Mouse (Mus musculus) limb, embryonic 14.5 days (tissue): Measurements from ENCODE around the gene Clcn6. TPM values are rescaled to one million over a fixed set of nuclear protein-coding genes. Genes with fewer than 3 reads are reported as not detected.
A peak's percentile ranks its signal among the peaks of the same experiment; 100 is the strongest.

Experiments
- ATAC-seq: fragments of 200-750 bp; cut with Nextera tagmentation; 2 replicates; pipeline ENCODE4 v1.8.0; 2017; ENCODE audit warnings: low read depth, moderate number of reproducible peaks, moderate TSS enrichment; ENCODE audit not compliant: low FRiP score
- DNase-seq: peaks from one replicate; pipeline ENCODE4 v3.0.0-alpha.2; 2015; ENCODE audit warnings: low spot score
- H3K27ac ChIP-seq: fragments of 300-500 bp; sonication (generic); replicated peaks from 2 replicates; pipeline ENCODE4 v1.5.1; 2014; ENCODE audit warnings: low read depth, mild to moderate bottlenecking, low read length, moderate library complexity, mixed read lengths
- H3K27me3 ChIP-seq: fragments of 300-500 bp; sonication (generic); 2 replicates; pipeline ENCODE4 v1.6.1; 2014; ENCODE audit warnings: low read length, mixed read lengths; ENCODE audit not compliant: control insufficient read depth, insufficient read depth
- H3K36me3 ChIP-seq: fragments of 300-500 bp; sonication (generic); 2 replicates; pipeline ENCODE4 v1.6.1; 2014; ENCODE audit warnings: mild to moderate bottlenecking, low read length, moderate library complexity, mixed read lengths; ENCODE audit not compliant: control insufficient read depth, insufficient read depth
- H3K4me1 ChIP-seq: fragments of 300-500 bp; sonication (generic); 2 replicates; pipeline ENCODE4 v1.6.1; 2014; ENCODE audit warnings: antibody characterized with exemption, low read length, mixed read lengths; ENCODE audit not compliant: control insufficient read depth, insufficient read depth
- H3K4me2 ChIP-seq: fragments of 300-500 bp; sonication (generic); replicated peaks from 2 replicates; pipeline ENCODE4 v1.6.1; 2014; ENCODE audit warnings: low read depth, mild to moderate bottlenecking, low read length, moderate library complexity; ENCODE audit not compliant: severe bottlenecking
- H3K4me3 ChIP-seq: fragments of 300-500 bp; sonication (generic); replicated peaks from 2 replicates; pipeline ENCODE4 v1.5.1; 2014; ENCODE audit warnings: low read length
- H3K9ac ChIP-seq: fragments of 300-500 bp; sonication (generic); 2 replicates; pipeline ENCODE4 v1.6.1; 2014; ENCODE audit warnings: mild to moderate bottlenecking, low read depth, low read length, moderate library complexity; ENCODE audit not compliant: severe bottlenecking
- H3K9me3 ChIP-seq: fragments of 300-500 bp; sonication (generic); 2 replicates; pipeline ENCODE4 v1.6.1; 2016; ENCODE audit warnings: low read length; ENCODE audit not compliant: control insufficient read depth
- POLR2A ChIP-seq: fragments of 200-500 bp; IDR thresholded peaks from 2 replicates; pipeline ENCODE4 v1.8.0; 2012; ENCODE audit warnings: inconsistent platforms, mild to moderate bottlenecking, moderate library complexity, borderline replicate concordance; ENCODE audit not compliant: insufficient read depth, insufficient read length; ENCODE audit errors: extremely low read depth
- WGBS: fragments of 180-500 bp; shearing (Covaris S2); extraction: QIAGEN DNeasy Blood & Tissue Kit; methylation state at CpG from one replicate; pipeline ENCODE4 v1.1.7; 2014; 5-methylcytosine and 5-hydroxymethylcytosine counted together
- polyA plus RNA-seq, 2 experiments: library from polyadenylated mRNA; depleted of rRNA in 1 of 2; stranded (reverse) in 1 of 2; unstranded in 1 of 2; fragments of >200 nt; fragmentation: Nextera tagmentation in 1 of 2; extraction: Ambion mirVana in 1 of 2; gene quantifications; 2 replicates each; pipeline versions ENCODE4 v1.2.1 to v1.2.3; 2012 to 2014

Gene Clcn6
- polyA plus RNA-seq, 2 experiments = 6.9 to 22.5 TPM

DNA sequence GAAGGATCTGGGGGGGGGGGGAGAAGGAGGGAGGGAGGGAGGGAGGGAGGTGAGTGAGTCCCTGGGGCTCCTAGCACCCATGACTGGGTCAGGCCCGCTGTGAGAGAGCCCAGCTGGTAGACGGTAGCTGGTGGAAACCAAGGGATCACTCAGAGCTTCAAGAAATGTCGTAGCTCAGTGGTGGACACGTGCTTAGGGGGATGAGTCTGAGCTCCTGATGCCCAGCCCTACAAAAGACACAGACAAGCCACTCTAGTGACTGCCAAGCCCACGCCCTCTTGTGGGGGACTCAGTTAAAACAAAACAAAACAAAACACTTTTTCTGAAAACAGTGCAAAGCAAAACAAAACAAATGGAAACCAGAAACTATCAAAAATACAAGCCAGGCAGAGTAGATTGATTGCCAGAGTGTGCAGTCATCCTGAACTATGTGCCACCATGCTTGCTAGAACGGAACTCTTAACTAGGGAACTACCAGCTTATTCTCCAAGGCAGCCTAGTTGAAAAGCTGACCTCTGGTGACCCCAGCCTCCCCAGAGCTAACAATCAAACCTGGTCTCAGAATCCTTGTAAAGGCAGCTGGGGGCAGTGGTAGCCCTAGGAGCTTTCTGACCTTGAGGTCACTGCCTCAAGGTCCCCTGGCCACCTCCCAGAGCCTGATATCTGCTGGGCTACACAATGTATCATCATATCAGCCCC lies 27.2 kb upstream of the Clcn6 start:
- H3K9me3 ChIP-seq = no peaks in the 10 kb centered on the region
- H3K36me3 ChIP-seq = no peaks in the 10 kb centered on the region
- H3K27me3 ChIP-seq = no peaks in the 10 kb centered on the region
- WGBS = 45% methylated on average over 6 of the region's 6 CpGs
- H3K4me1 ChIP-seq = no peaks in the 10 kb centered on the region
- H3K4me2 ChIP-seq = no peak overlapping the region
- no peak for DNase-seq
- H3K9ac ChIP-seq = no peak overlapping the region
- H3K4me3 ChIP-seq = no peak overlapping the region
- TF ChIP-seq POLR2A = no peak
- H3K27ac ChIP-seq = no peak overlapping the region
- no peak for ATAC-seq

DNA sequence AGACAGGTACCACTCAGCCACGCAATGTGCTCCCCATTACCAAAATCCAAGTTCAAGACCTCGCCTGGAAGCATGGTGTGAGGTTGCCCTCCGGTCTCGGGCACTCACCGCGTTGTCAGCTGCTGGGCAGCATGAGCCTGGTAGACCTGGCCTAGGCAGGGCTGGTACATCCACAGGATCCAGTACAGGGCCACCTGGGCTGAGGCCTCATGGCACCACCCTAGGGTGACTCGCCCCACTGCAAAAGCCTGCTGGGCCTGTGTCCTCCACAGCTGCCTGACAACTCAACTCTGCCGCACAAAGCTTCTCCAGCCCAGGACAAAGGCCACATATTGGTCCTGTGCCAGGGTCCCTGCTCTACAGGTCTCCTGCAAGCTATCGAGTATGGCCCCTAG lies 22.5 kb upstream of the Clcn6 start:
- Histone ChIP-seq H3K4me3 (no peak overlapping the region), H3K4me1 (no peaks in the 10 kb centered on the region), H3K9me3 (no peaks in the 10 kb centered on the region), H3K36me3 (peaks cover 24% of the 10 kb centered on the region), H3K27ac (no peak overlapping the region), H3K4me2 (no peak overlapping the region), H3K9ac (no peak overlapping the region), H3K27me3 (no peaks in the 10 kb centered on the region)
- WGBS = 88% methylated on average over 9 of the region's 9 CpGs
- TF ChIP-seq POLR2A = no peak
- DNase-seq (no peak), ATAC-seq (no peak)

DNA sequence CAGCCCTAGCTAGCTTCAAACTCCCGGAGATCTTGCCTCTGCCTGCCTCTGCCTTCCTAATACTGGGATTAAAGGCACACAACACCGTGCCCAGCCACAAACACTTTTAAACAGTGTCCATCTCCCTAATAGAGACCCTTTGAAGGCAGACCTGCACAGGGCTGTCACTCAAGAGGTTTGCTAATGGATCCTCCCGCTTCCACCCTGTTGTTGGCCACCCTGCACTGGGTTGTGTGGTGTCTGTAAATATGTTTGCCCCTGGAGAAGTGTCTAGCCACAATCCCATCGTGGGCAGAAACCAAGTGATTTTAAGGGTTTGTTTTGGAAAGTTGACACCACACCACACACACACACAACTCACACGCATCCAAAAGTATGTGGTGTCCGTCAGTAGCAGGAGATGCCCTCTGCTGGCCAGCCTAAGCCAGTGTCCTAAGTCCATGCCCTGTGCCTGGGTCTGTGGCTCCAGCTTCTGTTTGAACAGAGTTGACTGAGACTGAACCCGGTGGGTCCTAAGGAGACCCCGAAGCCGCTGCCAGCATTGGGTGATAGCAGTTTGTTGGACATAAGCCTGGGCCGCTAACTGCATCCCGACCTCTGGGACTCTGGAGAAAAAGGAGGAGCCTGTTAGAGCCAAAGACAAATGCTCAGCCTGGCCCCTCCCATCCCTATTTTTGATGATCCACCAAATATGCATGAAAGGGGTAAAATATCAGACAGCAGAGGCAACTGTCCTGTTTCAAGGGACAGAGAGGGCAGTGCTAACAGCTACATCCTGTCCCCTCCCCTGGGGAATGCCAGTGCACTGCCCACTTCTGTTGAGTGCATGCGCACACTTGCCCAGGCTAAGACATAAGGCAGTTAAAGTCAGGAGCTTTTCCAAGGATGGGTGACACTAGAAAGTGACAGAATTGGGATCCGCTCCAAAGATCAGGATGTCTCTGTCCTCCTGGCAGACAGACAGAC lies 21.8 kb upstream of the Clcn6 start:
- peak; percentile 39; the same call in 1 of the 2 replicates for ATAC-seq
- WGBS = 55% methylated on average over 13 of the region's 13 CpGs
- no peak for DNase-seq

GRCm38 (mm10) chr4:148058993-148059392 lies 20.4 kb upstream of the Clcn6 start:
- Histone ChIP-seq H3K27ac (no peak overlapping the region), H3K36me3 (peaks cover 43% of the 10 kb centered on the region), H3K9me3 (no peaks in the 10 kb centered on the region), H3K27me3 (no peaks in the 10 kb centered on the region), H3K9ac (no peak overlapping the region), H3K4me2 (no peak overlapping the region), H3K4me1 (no peaks in the 10 kb centered on the region), H3K4me3 (no peak overlapping the region)
- TF ChIP-seq POLR2A = no peak
- 88% methylated on average over 6 of the region's 6 CpGs for WGBS
- ATAC-seq = no peak
- DNase-seq = no peak

More for the DNA sequence above, 21.8 kb upstream of the Clcn6 start:
- Histone ChIP-seq H3K9ac (no peak overlapping the region), H3K27ac (no peak overlapping the region), H3K4me2 (no peak overlapping the region), H3K4me1 (no peaks in the 10 kb centered on the region), H3K36me3 (peaks cover 30% of the 10 kb centered on the region), H3K9me3 (no peaks in the 10 kb centered on the region), H3K4me3 (no peak overlapping the region), H3K27me3 (no peaks in the 10 kb centered on the region)
- no peak for TF ChIP-seq POLR2A

DNA sequence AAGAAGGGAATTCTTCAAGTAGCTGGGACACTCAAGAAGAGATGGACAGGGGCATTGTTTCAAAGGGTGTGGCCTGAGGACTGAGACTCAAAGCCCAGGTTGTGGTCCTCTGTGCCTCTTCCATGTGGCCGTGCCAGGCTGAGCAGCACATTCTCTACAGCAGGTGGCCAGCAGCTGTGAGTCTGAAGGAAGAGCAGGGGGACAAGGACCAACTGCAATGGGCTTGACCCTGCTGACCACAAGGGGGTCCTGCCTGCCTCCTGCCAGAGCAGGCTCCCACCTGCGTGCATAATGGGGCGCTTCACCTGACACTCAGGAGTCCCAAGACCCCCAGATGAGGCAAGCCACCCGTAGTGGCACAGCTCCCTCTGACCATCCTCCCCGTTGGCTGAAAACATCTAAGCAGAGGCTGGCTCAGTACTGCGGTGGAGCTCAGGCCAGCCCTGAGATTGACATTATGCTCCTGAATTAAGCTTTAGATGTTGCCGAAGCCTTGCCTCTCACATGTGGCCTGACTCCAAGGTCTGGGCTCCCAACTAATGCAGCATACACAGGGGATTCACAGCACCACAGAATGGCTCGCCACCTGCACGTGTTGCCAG lies 19.7 kb upstream of the Clcn6 start:
- Histone ChIP-seq H3K9ac (no peak overlapping the region), H3K4me2 (no peak overlapping the region), H3K9me3 (no peaks in the 10 kb centered on the region), H3K4me1 (no peaks in the 10 kb centered on the region), H3K27ac (no peak overlapping the region), H3K36me3 (peaks cover 50% of the 10 kb centered on the region), H3K4me3 (no peak overlapping the region), H3K27me3 (no peaks in the 10 kb centered on the region)
- no peak for TF ChIP-seq POLR2A
- 92% methylated on average over 9 of the region's 9 CpGs for WGBS
- ATAC-seq (no peak), DNase-seq (no peak)
